8 mouse cellular contexts compared by ENCODE assay signal in genomic region chr11:49794342-49795144, GRCm38 (mm10). TPM values are rescaled to one million over a fixed set of nuclear protein-coding genes. Genes with fewer than 3 reads are reported as not detected.
DNase-seq lines count a peak whose midpoint lies in the region; ATAC-seq and TF ChIP-seq lines count a peak whose summit lies in the region.

No protein-coding gene starts in this region.

- no peak for TF ChIP-seq EP300 in liver, embryonic 14.5 days (IDR thresholded peaks at IDR 0.05; ENCODE audit: low read depth)

- intact Hi-C loops in gastrocnemius, postnatal 36 days (cut with DNase I): no loop called here

- ATAC-seq in intestine, embryonic 14.5 days (replicated peaks; ENCODE audit: low FRiP score, low TSS enrichment, low read depth): peak; percentile 64
- ATAC-seq in liver, embryonic 14.5 days (ENCODE audit: insufficient read depth): peak; percentile 44; the same call in 1 of the 2 replicates
- peak; percentile 82 for ATAC-seq in neural tube, embryonic 13.5 days (ENCODE audit: low read depth)

- no peak for DNase-seq in layer of hippocampus, adult 2 months (ENCODE audit: low spot score in 2 of 2)
- DNase-seq in layer of hippocampus, adult 9-11 months: no peak
- DNase-seq in embryo, embryonic 10.5 days (ENCODE audit: low spot score): peak; percentile 78
- DNase-seq in gastrocnemius, postnatal 36 days: peak; percentile 34 to 37
- DNase-seq in intestine, embryonic 14.5 days (ENCODE audit: low spot score): peak; percentile 75
- DNase-seq in liver, embryonic 14.5 days (ENCODE audit: low read depth in 3 of 3, low spot score in 3 of 3): no peak
- DNase-seq in spleen, adult 12 weeks (ENCODE audit: low spot score): no peak

- no peaks in the 10 kb centered on the region for H3K36me3 ChIP-seq in intestine, embryonic 14.5 days (ENCODE audit: control insufficient read depth, insufficient read depth, low read length)
- no peaks in the 10 kb centered on the region for H3K36me3 ChIP-seq in liver, embryonic 14.5 days (replicated peaks; ENCODE audit: control insufficient read depth, insufficient read depth, low read depth)
- no peaks in the 10 kb centered on the region for H3K36me3 ChIP-seq in neural tube, embryonic 13.5 days

- H3K9ac ChIP-seq in intestine, embryonic 14.5 days (ENCODE audit: low read length): peak overlapping the region; percentile 62
- peak overlapping the region; percentile 40 for H3K9ac ChIP-seq in liver, embryonic 14.5 days (replicated peaks)
- peak overlapping the region; percentile 76 for H3K9ac ChIP-seq in neural tube, embryonic 13.5 days

- TF ChIP-seq CTCF in layer of hippocampus, adult 2 months (conservative IDR thresholded peaks at IDR 0.05): 0 out of 2 replicates have a peak, but pooled peaks have one; percentile 5
- TF ChIP-seq CTCF in liver, embryonic 14.5 days (IDR thresholded peaks at IDR 0.05; ENCODE audit: low read depth): 0 out of 2 replicates have a peak, but pooled peaks have one; percentile 4

- 1% methylated on average over 45 of the region's 45 CpGs for WGBS in intestine, embryonic 14.5 days
- 3% methylated on average over 45 of the region's 45 CpGs for WGBS in liver, embryonic 14.5 days (ENCODE audit: insufficient replicate concordance)
- WGBS in neural tube, embryonic 13.5 days: under 1% methylated on average over 45 of the region's 45 CpGs

- H3K4me3 ChIP-seq in layer of hippocampus, adult 2 months: peak overlapping the region; percentile 70
- peak overlapping the region; percentile 58 for H3K4me3 ChIP-seq in intestine, embryonic 14.5 days (ENCODE audit: low read depth, low read length)
- H3K4me3 ChIP-seq in liver, embryonic 14.5 days (ENCODE audit: insufficient read depth in 1 of 2, low read depth in 2 of 2, low read length in 2 of 2): peak overlapping the region; percentile 31 to 51
- H3K4me3 ChIP-seq in neural tube, embryonic 13.5 days: peak overlapping the region; percentile 59

- H3K9me3 ChIP-seq in intestine, embryonic 14.5 days (ENCODE audit: control insufficient read depth, low read length): no peaks in the 10 kb centered on the region
- no peaks in the 10 kb centered on the region for H3K9me3 ChIP-seq in liver, embryonic 14.5 days (ENCODE audit: control insufficient read depth, low read length)
- H3K9me3 ChIP-seq in neural tube, embryonic 13.5 days: no peaks in the 10 kb centered on the region; the same call in 1 of the 2 replicates

- H3K27ac ChIP-seq in layer of hippocampus, adult 2 months: peak overlapping the region; percentile 15; the same call in 1 of the 2 replicates
- 0 out of 2 replicates have a peak overlapping the region, but pooled peaks have one; percentile 27 for H3K27ac ChIP-seq in intestine, embryonic 14.5 days (ENCODE audit: low read depth)
- H3K27ac ChIP-seq in liver, embryonic 14.5 days: no peak overlapping the region
- H3K27ac ChIP-seq in neural tube, embryonic 13.5 days (replicated peaks): no peak overlapping the region

- peaks cover 7% of the 10 kb centered on the region; the same call in 1 of the 2 replicates for H3K4me1 ChIP-seq in intestine, embryonic 14.5 days (replicated peaks; ENCODE audit: control insufficient read depth, insufficient read depth, low read length)
- peaks cover 3 to 8% of the 10 kb centered on the region in 2 experiments; a peak in 2 of 4 replicates for H3K4me1 ChIP-seq in liver, embryonic 14.5 days (replicated peaks; ENCODE audit: control insufficient read depth in 2 of 2, insufficient read depth in 2 of 2, low read length in 1 of 2)
- H3K4me1 ChIP-seq in neural tube, embryonic 13.5 days (replicated peaks): peaks cover 11% of the 10 kb centered on the region

- no peaks in the 10 kb centered on the region for H3K27me3 ChIP-seq in intestine, embryonic 14.5 days (replicated peaks; ENCODE audit: control insufficient read depth, insufficient read depth, low read length)
- H3K27me3 ChIP-seq in liver, embryonic 14.5 days (ENCODE audit: control insufficient read depth, insufficient read depth, low read length): peaks cover 25% of the 10 kb centered on the region
- peaks cover 17% of the 10 kb centered on the region for H3K27me3 ChIP-seq in neural tube, embryonic 13.5 days

- H3K4me2 ChIP-seq in intestine, embryonic 14.5 days (ENCODE audit: low read length): peak overlapping the region; percentile 96
- peak overlapping the region; percentile 75 for H3K4me2 ChIP-seq in liver, embryonic 14.5 days (ENCODE audit: low read depth)
- peak overlapping the region; percentile 88 for H3K4me2 ChIP-seq in neural tube, embryonic 13.5 days

RNA-seq across cellular contexts. Expression of gene Gfpt2, which starts 0.6 kb away (rescaled TPM):
- 1 to 10 TPM; 5.0 TPM for total RNA-seq in layer of hippocampus, adult 2 months (2021)
- total RNA-seq in gastrocnemius, postnatal 36 days (2021): 1 to 10 TPM; 5.7 to 6.2 TPM
- 7.0 and 7.7 TPM in 2 replicates for polyA plus RNA-seq in intestine, embryonic 14.5 days (2014; fragmentation: Nextera tagmentation; extraction: Ambion mirVana)
- polyA plus RNA-seq in liver, embryonic 14.5 days (2012; rRNA removed): 0.39 TPM in 2 replicates
- polyA plus RNA-seq in liver, embryonic 14.5 days (2014; fragmentation: Nextera tagmentation; extraction: Ambion mirVana): 0.39 and 0.90 TPM in 2 replicates
- polyA plus RNA-seq in neural tube, embryonic 13.5 days (2015; fragmentation: Nextera tagmentation; extraction: Ambion mirVana): 4.6 and 6.3 TPM in 2 replicates

RNA-seq across cellular contexts. Expression of gene Mapk9, which starts 52.0 kb away (rescaled TPM):
- 100 to 1,000 TPM; 150 to 154 TPM for total RNA-seq in layer of hippocampus, adult 2 months (2021)
- 10 to 100 TPM; 43.5 to 49.9 TPM for total RNA-seq in gastrocnemius, postnatal 36 days (2021)
- polyA plus RNA-seq in intestine, embryonic 14.5 days (2014; fragmentation: Nextera tagmentation; extraction: Ambion mirVana): 32.2 and 33.4 TPM in 2 replicates
- polyA plus RNA-seq in liver, embryonic 14.5 days (2012; rRNA removed): 8.1 and 11.9 TPM in 2 replicates
- polyA plus RNA-seq in liver, embryonic 14.5 days (2014; fragmentation: Nextera tagmentation; extraction: Ambion mirVana): 18.5 and 20.2 TPM in 2 replicates
- polyA plus RNA-seq in neural tube, embryonic 13.5 days (2015; fragmentation: Nextera tagmentation; extraction: Ambion mirVana): 56.0 and 63.4 TPM in 2 replicates

Comparison
In these comparisons a context has a peak if more than half of its experiments do, and no peak if none do; other contexts are left out.
1. DNase-seq: peak in embryo, embryonic 10.5 days (single experiment), gastrocnemius, postnatal 36 days (2 of 2) and intestine, embryonic 14.5 days (single experiment); none in layer of hippocampus, adult 2 months (0 of 2), layer of hippocampus, adult 9-11 months (single experiment), liver, embryonic 14.5 days (0 of 3) and spleen, adult 12 weeks (single experiment).
2. H3K27ac ChIP-seq: peak in layer of hippocampus, adult 2 months (single experiment) and intestine, embryonic 14.5 days (single experiment); none in liver, embryonic 14.5 days (single experiment) and neural tube, embryonic 13.5 days (single experiment).
3. Peak in every context shown above with its lines, with median percentiles within 50 percentile points of each other: H3K4me3 ChIP-seq, ATAC-seq, H3K4me2 ChIP-seq and H3K9ac ChIP-seq.